Mouse (Mus musculus) natural killer cell, adult 2 months (primary cell): ENCODE results near the gene Ubxn10.

Source experiments
- DNase-seq, 2 experiments: peaks; one replicate each; pipeline ENCODE4 v3.0.0; 2022; ENCODE audit warnings: low spot score in 2 of 2

Gene Ubxn10

DNA sequence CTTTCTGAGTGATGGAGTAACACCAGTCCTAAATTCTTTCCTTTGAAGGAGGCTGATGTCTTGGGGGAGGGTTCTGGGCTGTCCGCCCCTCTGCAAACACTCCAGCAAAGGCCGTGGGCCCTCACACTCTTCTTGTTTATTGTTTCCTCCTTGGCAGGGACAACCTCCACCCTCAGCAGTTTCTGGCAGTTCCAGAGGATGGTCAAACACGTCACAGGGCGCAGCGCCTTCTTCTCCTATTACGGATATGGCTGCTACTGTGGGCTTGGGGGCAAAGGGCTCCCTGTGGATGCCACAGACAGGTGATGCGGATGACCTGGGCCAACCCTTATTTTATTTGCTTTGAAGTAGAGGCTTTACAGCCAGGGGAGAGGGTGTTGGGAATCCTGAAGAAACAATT lies 2.9 kb downstream of the Ubxn10 start:
- no peak for DNase-seq

DNA sequence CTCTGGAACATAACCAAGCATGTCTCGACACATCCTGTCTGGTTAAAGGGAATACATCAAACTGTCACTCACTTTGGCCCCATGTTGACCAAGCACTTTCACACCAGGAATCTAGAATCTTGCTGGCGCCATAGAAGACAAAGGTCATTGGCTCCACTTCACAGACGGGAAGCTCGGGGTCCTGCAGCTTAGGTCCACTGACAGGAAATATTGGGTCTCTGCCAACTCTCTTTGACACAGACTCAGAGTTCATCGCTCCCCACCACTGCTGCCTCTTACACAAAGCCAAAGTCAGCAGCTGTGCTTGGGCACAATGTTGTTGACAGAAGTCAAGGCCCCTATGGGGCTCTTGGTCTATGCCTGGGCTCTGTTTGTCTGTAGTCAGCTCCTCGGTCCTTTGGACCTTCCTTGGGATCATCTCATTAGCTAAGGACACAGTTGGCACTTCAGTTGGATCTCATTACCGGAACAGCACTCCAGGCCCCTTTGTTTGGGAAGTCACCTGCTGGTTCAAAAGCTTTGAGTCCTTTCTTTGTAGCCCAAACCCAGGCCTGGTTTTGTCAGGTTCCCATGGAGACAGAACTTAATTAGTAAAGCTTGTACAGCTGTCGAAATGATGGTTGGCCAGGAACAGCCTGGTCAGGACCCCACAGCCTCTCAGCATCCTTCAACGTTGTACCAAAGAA lies 7.8 kb downstream of the Ubxn10 start:
- no peak for DNase-seq

GRCm38 (mm10) chr4:138725751-138726150 lies 11.2 kb downstream of the Ubxn10 start:
- no peak for DNase-seq

GRCm38 (mm10) chr4:138725127-138725461 lies 11.9 kb downstream of the Ubxn10 start:
- DNase-seq = peak; percentile 55 to 62

- DNase-seq = peak in 1 of 2 experiments; percentile 7
Observed at GRCm38 (mm10) chr4:138724354-138725126, 12.4 kb downstream of the Ubxn10 start, which contains the start of gene Pla2g2c. TSS of gene Pla2g2c (plus strand) at chr4:138724792.

GRCm38 (mm10) chr4:138723493-138724281 lies 13.3 kb downstream of the Ubxn10 start:
- no peak for DNase-seq

DNA sequence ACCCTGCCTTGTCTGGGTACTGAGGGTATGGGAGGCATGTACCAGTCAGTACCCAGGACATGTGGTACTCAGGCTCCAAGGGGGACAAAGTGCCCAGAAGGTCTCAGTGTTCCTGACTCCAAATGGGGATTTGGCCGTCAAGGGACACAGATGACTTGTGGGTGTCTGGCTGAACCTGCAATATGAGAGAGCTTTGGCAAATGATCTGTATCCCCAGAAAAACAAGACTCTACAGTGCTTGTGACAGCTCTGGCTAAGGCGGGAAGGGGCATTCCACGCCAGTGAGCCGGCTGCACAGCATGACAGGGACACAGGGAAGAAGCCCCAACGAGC lies 17.7 kb downstream of the Ubxn10 start:
- DNase-seq = no peak

DNA sequence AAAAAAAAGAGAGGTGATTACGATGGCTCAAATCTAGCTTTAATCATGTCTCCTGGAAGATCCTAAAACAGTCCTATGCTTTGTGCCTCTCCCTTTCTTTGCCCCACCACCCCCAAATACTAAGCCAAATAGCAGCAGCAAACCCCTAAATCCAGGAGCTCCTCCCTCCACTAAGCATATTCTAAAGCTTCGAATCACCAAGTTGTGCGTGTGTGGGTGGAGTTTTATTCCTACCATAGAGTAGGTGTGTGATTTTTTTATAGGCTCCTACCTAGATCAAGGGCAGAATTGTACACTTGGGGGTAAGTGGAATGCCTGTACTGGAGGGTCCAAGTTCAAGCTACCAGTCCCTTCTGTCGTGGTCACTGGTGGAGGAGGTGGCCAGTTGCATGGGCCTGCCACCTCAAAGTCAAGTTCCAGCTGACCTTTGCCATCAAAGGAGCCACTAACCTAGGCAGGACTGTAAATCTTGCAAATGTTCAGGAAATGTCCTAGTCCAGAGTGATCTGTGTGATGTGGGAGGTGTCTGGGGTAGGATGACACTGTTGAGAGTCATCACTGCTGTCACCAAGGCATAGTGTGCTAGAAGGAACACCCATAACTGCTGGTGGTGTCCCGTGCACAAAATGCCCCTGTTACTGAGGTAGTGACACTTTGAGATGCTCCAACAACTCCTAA lies 18.2 kb downstream of the Ubxn10 start:
- no peak for DNase-seq

GRCm38 (mm10) chr4:138716697-138717096 lies 20.3 kb downstream of the Ubxn10 start:
- DNase-seq = no peak

GRCm38 (mm10) chr4:138714186-138714585 lies 22.8 kb downstream of the Ubxn10 start:
- DNase-seq = no peak

DNA sequence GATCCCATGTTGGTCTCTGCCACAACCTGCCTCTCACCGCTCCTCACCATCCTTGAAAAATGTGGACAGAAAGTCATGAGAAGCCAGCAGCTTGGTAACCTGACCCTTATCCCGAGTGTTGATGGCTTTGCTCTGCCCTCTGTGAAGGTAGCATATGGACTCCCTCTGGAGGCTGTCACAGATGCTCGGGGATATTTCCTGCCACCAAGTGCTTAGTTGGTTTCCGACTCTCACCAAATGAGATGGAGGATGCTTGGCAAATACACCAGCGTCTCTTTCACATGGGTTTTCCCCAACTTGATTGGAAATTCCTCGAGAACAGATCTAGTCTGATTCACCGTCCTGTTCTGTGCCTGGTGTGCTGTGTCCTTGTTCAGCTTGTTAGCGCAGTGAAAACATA lies 24.3 kb downstream of the Ubxn10 start:
- DNase-seq = no peak

DNA sequence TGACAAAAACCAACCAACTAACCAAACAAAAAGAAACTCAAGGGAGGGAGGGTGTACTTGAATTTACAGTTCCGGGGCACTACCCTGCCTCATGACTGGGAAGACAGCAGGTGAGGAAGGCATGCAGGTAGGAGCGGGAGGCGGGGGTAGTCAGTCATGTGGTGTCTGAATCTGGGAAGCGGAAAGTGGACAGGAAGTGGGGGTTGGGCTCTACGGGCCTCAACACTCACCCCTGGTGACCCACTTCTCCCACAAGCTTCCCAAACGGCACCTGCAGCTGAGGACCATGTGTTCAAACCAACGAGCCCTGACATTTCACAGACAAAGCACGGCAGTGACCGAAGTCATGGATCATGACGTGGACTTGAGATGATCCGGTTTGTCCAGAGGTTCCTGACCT lies 24.9 kb downstream of the Ubxn10 start:
- no peak for DNase-seq

DNA sequence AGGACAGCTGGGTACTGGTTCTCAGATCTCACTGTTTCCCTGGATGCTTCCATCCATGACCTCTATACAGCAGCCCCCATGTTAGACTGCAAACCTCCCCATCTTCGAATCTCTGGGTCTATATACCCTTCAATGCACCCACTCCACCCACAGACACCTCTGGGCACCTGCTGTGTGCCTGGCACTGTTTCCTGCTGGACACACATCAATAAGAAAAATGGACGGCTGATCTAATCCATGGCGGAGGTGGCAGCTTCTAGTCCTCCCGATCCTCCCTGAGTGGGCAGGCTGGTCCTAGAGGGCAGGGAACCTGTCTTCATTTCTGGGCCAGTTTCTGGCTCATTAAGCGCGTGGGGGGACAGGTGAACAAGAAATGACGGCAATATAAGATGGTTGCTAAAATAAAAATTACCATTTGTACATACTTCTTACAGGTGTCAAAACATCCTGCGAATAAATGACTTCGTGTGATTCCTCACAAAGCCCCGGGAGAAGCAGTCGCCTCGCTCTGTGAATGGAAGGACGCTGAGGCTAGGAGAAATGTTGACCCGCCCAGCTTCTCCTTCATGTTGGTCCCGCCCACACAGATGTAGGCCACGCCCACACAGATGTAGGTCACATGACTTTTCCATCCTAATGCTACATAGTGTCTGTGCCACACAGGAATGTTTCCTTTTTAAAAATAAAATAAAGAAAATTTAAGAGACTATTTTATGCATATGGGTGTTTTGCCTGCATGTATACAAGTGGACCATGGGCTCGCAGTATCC lies 25.7 kb downstream of the Ubxn10 start:
- no peak for DNase-seq

GRCm38 (mm10) chr4:138710633-138711032 lies 26.3 kb downstream of the Ubxn10 start:
- DNase-seq = no peak

- no peak for DNase-seq
Observed at GRCm38 (mm10) chr4:138709944-138710343, 27.0 kb downstream of the Ubxn10 start.

- DNase-seq = no peak
Observed at GRCm38 (mm10) chr4:138709246-138709645, 27.7 kb downstream of the Ubxn10 start.

DNA sequence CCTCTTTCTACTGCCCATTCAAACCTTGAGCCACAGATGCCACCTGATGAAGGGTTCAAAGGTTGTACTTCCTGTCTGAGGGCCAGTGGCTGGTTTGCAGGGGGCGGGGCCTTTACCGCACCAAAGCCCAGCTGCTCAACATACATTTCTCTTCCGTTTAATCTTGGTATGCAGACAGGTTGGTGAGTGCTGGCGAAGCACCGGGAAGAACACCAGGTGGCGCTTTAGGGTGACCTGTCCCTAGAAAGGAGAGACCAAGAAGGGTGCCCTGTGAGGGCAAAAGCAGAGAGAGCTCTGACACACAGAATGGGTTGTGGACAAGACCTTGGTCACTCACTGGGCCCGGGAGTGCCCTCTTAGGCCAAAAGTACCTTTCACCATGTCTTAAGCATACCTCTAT lies 28.3 kb downstream of the Ubxn10 start:
- DNase-seq = peak; percentile 5 to 11

- no peak for DNase-seq
Observed at GRCm38 (mm10) chr4:138706620-138707019, 30.3 kb downstream of the Ubxn10 start.

- no peak for DNase-seq
Observed at GRCm38 (mm10) chr4:138704169-138704568, 32.8 kb downstream of the Ubxn10 start.

GRCm38 (mm10) chr4:138703591-138703990 lies 33.4 kb downstream of the Ubxn10 start:
- no peak for DNase-seq

GRCm38 (mm10) chr4:138702528-138702927 lies 34.4 kb downstream of the Ubxn10 start:
- no peak for DNase-seq
